Mouse (Mus musculus) CH12.LX (cell line): ENCODE measurements around the gene Myl12a. TPM values are rescaled to one million over a fixed set of nuclear protein-coding genes. Genes with fewer than 3 reads are reported as not detected.

Source experiments
- DNase-seq: peaks from one replicate; pipeline ENCODE4 v3.0.0-alpha.2; 2013; ENCODE audit errors: extremely low read depth
- H3K27ac ChIP-seq: 2 replicates; pipeline ENCODE4 v1.5.1; 2012; ENCODE audit warnings: low read depth, mild to moderate bottlenecking, control low read depth, moderate library complexity; ENCODE audit not compliant: insufficient read depth
- H3K27me3 ChIP-seq: replicated peaks from 2 replicates; pipeline ENCODE3; 2012; ENCODE audit warnings: inconsistent platforms
- H3K36me3 ChIP-seq, 2 experiments: replicated peaks in 1 of 2; 2 replicates each; pipeline versions ENCODE3 to v1.6.1; 2012; ENCODE audit warnings: inconsistent platforms in 1 of 2, low read length in 1 of 2, mild to moderate bottlenecking in 1 of 2, mixed read lengths in 1 of 2, moderate library complexity in 1 of 2; ENCODE audit not compliant: control insufficient read depth in 1 of 2, insufficient read depth in 1 of 2
- H3K4me1 ChIP-seq, 2 experiments: 2 replicates each; pipeline ENCODE4 v1.6.1; 2012; ENCODE audit warnings: inconsistent platforms in 1 of 2, moderate library complexity in 1 of 2; ENCODE audit not compliant: insufficient read depth in 2 of 2, control insufficient read depth in 1 of 2
- H3K4me2 ChIP-seq: 2 replicates; pipeline ENCODE4 v1.6.1; 2012; ENCODE audit warnings: low read depth, mild to moderate bottlenecking, control low read depth; ENCODE audit not compliant: poor library complexity, insufficient read depth, severe bottlenecking
- H3K4me3 ChIP-seq, 3 experiments: fragments of 150-350 bp in 1 of 3; sonication (generic) in 1 of 3; replicated peaks in 1 of 3; 2 replicates each; pipeline versions ENCODE3 to v1.5.1; 2011 to 2012; ENCODE audit warnings: low read depth in 2 of 3, low read length in 2 of 3, mild to moderate bottlenecking in 2 of 3, moderate library complexity in 2 of 3, control low read depth in 1 of 3, improper control_type of control experiment in 1 of 3, inconsistent platforms in 1 of 3, mixed read lengths in 1 of 3; ENCODE audit not compliant: poor library complexity in 1 of 3
- H3K79me2 ChIP-seq: replicated peaks from 2 replicates; pipeline ENCODE4 v1.6.1; 2012; ENCODE audit warnings: mild to moderate bottlenecking, moderate library complexity; ENCODE audit not compliant: control insufficient read depth, poor library complexity, insufficient read depth, severe bottlenecking; ENCODE audit errors: extremely low read depth
- H3K9ac ChIP-seq: 2 replicates; pipeline ENCODE4 v1.6.1; 2012; ENCODE audit warnings: low read depth, mild to moderate bottlenecking, control low read depth, moderate library complexity; ENCODE audit not compliant: insufficient read depth
- H3K9me3 ChIP-seq: replicated peaks from 2 replicates; pipeline ENCODE3; 2012; ENCODE audit warnings: low read length, inconsistent platforms, mixed read lengths
- CTCF ChIP-seq, 2 experiments: IDR thresholded peaks in 1 of 2; conservative IDR thresholded peaks in 1 of 2; 2 replicates each; pipeline ENCODE4 v1.5.1; 2011 to 2012; ENCODE audit warnings: low read depth in 2 of 2, low read length in 2 of 2, improper control_type of control experiment in 1 of 2, inconsistent platforms in 1 of 2, mild to moderate bottlenecking in 1 of 2, moderate library complexity in 1 of 2
- EP300 ChIP-seq: IDR thresholded peaks from 2 replicates; pipeline ENCODE4 v1.6.1; 2011; ENCODE audit warnings: low read length, improper control_type of control experiment
- ETS1 ChIP-seq: conservative IDR thresholded peaks from 2 replicates; pipeline ENCODE4 v1.6.1; 2012; ENCODE audit warnings: low read depth, mild to moderate bottlenecking, inconsistent platforms, low read length, improper control_type of control experiment, moderate library complexity
- GABPA ChIP-seq: IDR thresholded peaks from 2 replicates; pipeline ENCODE4 v1.6.1; 2012; ENCODE audit warnings: low read depth, low read length, improper control_type of control experiment, inconsistent platforms; ENCODE audit not compliant: insufficient replicate concordance
- IRF4 ChIP-seq: IDR thresholded peaks from 2 replicates; pipeline ENCODE4 v1.6.1; 2014; ENCODE audit warnings: low read depth, mild to moderate bottlenecking, inconsistent platforms, low read length, improper control_type of control experiment
- JUN ChIP-seq: IDR thresholded peaks from 2 replicates; pipeline ENCODE4 v1.6.1; 2011; ENCODE audit warnings: low read depth, mild to moderate bottlenecking, low read length, improper control_type of control experiment, moderate library complexity; ENCODE audit not compliant: insufficient read depth
- MAX ChIP-seq: IDR thresholded peaks from 2 replicates; pipeline ENCODE4 v1.6.1; 2011; ENCODE audit warnings: low read length, improper control_type of control experiment
- MXI1 ChIP-seq: IDR thresholded peaks from 2 replicates; pipeline ENCODE4 v1.6.1; 2011; ENCODE audit warnings: mild to moderate bottlenecking, low read depth, low read length, improper control_type of control experiment
- NELFE ChIP-seq: IDR thresholded peaks from 2 replicates; pipeline ENCODE4 v1.6.1; 2011; ENCODE audit warnings: low read depth, low read length, improper control_type of control experiment
- PAX5 ChIP-seq: IDR thresholded peaks from 2 replicates; pipeline ENCODE4 v1.6.1; 2012; ENCODE audit warnings: low read length, inconsistent platforms, mixed read lengths
- POLR2A ChIP-seq: IDR thresholded peaks from 2 replicates; pipeline ENCODE4 v1.6.1; 2011; ENCODE audit warnings: low read depth, mild to moderate bottlenecking, improper control_type of control experiment, low read length
- POLR2AphosphoS2 ChIP-seq: IDR thresholded peaks from 2 replicates; pipeline ENCODE4 v1.6.1; 2011; ENCODE audit warnings: low read depth, low read length, improper control_type of control experiment
- SMC3 ChIP-seq: IDR thresholded peaks from 2 replicates; pipeline ENCODE4 v1.6.1; 2011; ENCODE audit warnings: low read depth, low read length, improper control_type of control experiment
- TBP ChIP-seq: conservative IDR thresholded peaks from 2 replicates; pipeline ENCODE4 v1.6.1; 2011; ENCODE audit warnings: low read depth, low read length, improper control_type of control experiment
- UBTF ChIP-seq: IDR thresholded peaks from 2 replicates; pipeline ENCODE4 v1.6.1; 2012; ENCODE audit warnings: low read depth, mild to moderate bottlenecking, inconsistent platforms, low read length, improper control_type of control experiment, moderate library complexity
- USF1 ChIP-seq: IDR thresholded peaks from 2 replicates; pipeline ENCODE4 v1.6.1; 2014; ENCODE audit warnings: low read depth, mild to moderate bottlenecking, inconsistent platforms, low read length, improper control_type of control experiment
- ZMIZ1 ChIP-seq: IDR thresholded peaks from 2 replicates; pipeline ENCODE4 v1.6.1; 2012; ENCODE audit warnings: low read depth, mild to moderate bottlenecking, inconsistent platforms, low read length, improper control_type of control experiment
- ZNF384 ChIP-seq: IDR thresholded peaks from 2 replicates; pipeline ENCODE4 v1.6.1; 2012; ENCODE audit warnings: low read depth, low read length, improper control_type of control experiment, inconsistent platforms
- dilution Hi-C: fragments of 300-500 bp; cut with MboI; formaldehyde crosslinking; loops from 2 replicates; pipeline ENCODE4 v1.14.3; 2020; ENCODE audit warnings: low sequenced_read_pairs; ENCODE audit not compliant: extremely low pct_unique_long_range_greater_than_20kb, extremely low pct_ligation_motif_present
- in situ Hi-C: fragments of 300-500 bp; cut with MboI; formaldehyde crosslinking; loops from 3 replicates; pipeline ENCODE4 v1.14.3; 2019; ENCODE audit warnings: low sequenced_read_pairs, low pct_ligation_motif_present, low pct_unique_long_range_greater_than_20kb, mixed read lengths
- polyA plus RNA-seq: library from polyadenylated mRNA; unstranded; fragments of >175 nt; gene quantifications from 2 replicates; pipeline ENCODE4 v1.2.1, GENCODE M21; 2012; ENCODE audit warnings: low read depth; ENCODE audit not compliant: insufficient read length
- total RNA-seq, 2 experiments: library from RNA; depleted of rRNA; stranded (reverse); fragments of 300-350 nt in 1 of 2; fragments of >200 nt in 1 of 2; gene quantifications; 2 replicates each; pipeline ENCODE4 v1.2.3; 2012 to 2014

Myl12a gene
- total and polyA plus RNA-seq, 3 experiments = 163 to 285 (median 246) TPM

DNA sequence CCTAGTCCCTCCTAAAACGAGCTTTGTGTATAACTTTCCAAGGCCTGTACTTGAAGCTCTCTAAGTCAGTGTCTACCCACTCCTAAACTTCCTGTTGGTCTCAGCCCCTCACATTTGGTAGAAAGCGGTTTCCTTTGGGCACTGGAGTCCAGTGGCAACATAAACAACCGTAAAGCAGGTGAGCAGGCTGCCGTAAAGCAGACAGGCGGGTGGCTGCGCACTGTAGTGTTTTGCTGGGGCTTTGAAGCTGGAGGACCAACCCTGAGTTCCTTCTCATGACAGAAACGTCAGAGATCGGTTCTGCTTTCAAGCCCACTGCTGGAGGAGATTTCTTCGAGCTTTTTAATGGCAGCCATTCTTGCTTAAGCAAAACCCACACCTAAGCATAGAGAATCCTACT is 10.0 kb downstream of the Myl12a start:
- Histone ChIP-seq H3K4me2 (no peak overlapping the region), H3K9ac (no peak overlapping the region), H3K4me3 (no peak overlapping the region), H3K27me3 (no peaks in the 10 kb centered on the region), H3K4me1 (peaks cover 24 to 77% of the 10 kb centered on the region in 2 experiments), H3K9me3 (no peaks in the 10 kb centered on the region)
- in situ Hi-C loops = no loop called here
- no peak for DNase-seq
- dilution Hi-C loops = no loop called here
- TF ChIP-seq IRF4 (no peak), USF1 (no peak), SMC3 (no peak), UBTF (no peak), POLR2AphosphoS2 (no peak)
- TF ChIP-seq, all 38 proteins: peak for 0
- H3K79me2 ChIP-seq = peaks cover 56% of the 10 kb centered on the region
- peaks cover 20 to 54% of the 10 kb centered on the region in 2 experiments for H3K36me3 ChIP-seq
- H3K27ac ChIP-seq = peak overlapping the region; percentile 44

- in situ Hi-C loops = no loop called here
- Histone ChIP-seq H3K9ac (no peak overlapping the region), H3K9me3 (no peaks in the 10 kb centered on the region), H3K27ac (peak overlapping the region; percentile 44), H3K79me2 (peaks cover 54% of the 10 kb centered on the region), H3K4me3 (no peak overlapping the region), H3K4me1 (peaks cover 22 to 80% of the 10 kb centered on the region in 2 experiments), H3K27me3 (no peaks in the 10 kb centered on the region), H3K4me2 (peak overlapping the region; percentile 67), H3K36me3 (peaks cover 20 to 53% of the 10 kb centered on the region in 2 experiments)
- peak; percentile 53 for DNase-seq
- dilution Hi-C loops = no loop called here
- TF ChIP-seq JUN = no peak
- TF ChIP-seq POLR2A = no peak
- TF ChIP-seq ETS1 = no peak
- TF ChIP-seq NELFE = no peak
- no peak for TF ChIP-seq SMC3
- TF ChIP-seq EP300 = no peak
- TF ChIP-seq IRF4 = no peak
- TF ChIP-seq CTCF (conservative IDR thresholded peaks at IDR 0.05 in 1 of 2, IDR thresholded peaks at IDR 0.05 in 1 of 2; ENCODE audit: low read depth in 2 of 2, low read length in 2 of 2) = peak in 1 of 2 experiments; percentile 36; a peak in 2 of 4 replicates
- no peak for TF ChIP-seq PAX5
- TF ChIP-seq TBP = no peak
- peak; percentile 77 for TF ChIP-seq ZNF384
- no peak for TF ChIP-seq ZMIZ1
- TF ChIP-seq MXI1 = no peak
- TF ChIP-seq MAX = no peak
- TF ChIP-seq GABPA = no peak
These were observed 10.7 kb downstream of the Myl12a start for GRCm38 (mm10) chr17:70991706-70992625.
